Mouse (Mus musculus): ENCODE data around the gene Gm13693.
A peak's percentile ranks its signal among the peaks of the same experiment; 100 is the strongest.
"Not testable (repeated sequence)": the region's sequence is repeated elsewhere in the genome, so short reads cannot be mapped to it uniquely, and the experiment has no call there.

Gm13693 gene

GRCm38 (mm10) chr2:83961203-83961602 is at the start of gene Gm13693:
Gene Gm13693 (plus strand): TSS chr2:83961503.
- not testable (repeated sequence) for DNase-seq

GRCm38 (mm10) chr2:83929478-83930088 is 31.7 kb upstream of the Gm13693 start:
- no peak for DNase-seq

GRCm38 (mm10) chr2:83940931-83941361 is 20.4 kb upstream of the Gm13693 start, which contains the start of gene Zswim2:
Gene Zswim2 (minus strand): TSS chr2:83941228.
- DNase-seq = peak; percentile 52 to 69

- DNase-seq = no peak
Measured at GRCm38 (mm10) chr2:83941378-83941777, 19.9 kb upstream of the Gm13693 start.

GRCm38 (mm10) chr2:83941792-83942191 is 19.5 kb upstream of the Gm13693 start:
- no peak for DNase-seq

GRCm38 (mm10) chr2:83955393-83955792 is 5.9 kb upstream of the Gm13693 start, which contains the start of gene Gm13698:
Gene Gm13698 (plus strand): TSS chr2:83955693.
- not testable (repeated sequence) for DNase-seq

- not testable (repeated sequence) for DNase-seq
Measured at GRCm38 (mm10) chr2:83967013-83967412, 5.7 kb downstream of the Gm13693 start, which contains the start of gene Gm13695. Gene Gm13695 (plus strand): TSS chr2:83967313.

- not testable (repeated sequence) for DNase-seq
Measured at GRCm38 (mm10) chr2:83972823-83973222, 11.5 kb downstream of the Gm13693 start, which contains the start of gene Gm13696. Gene Gm13696 (plus strand): TSS chr2:83973123.

- not testable (repeated sequence) for DNase-seq
Measured at GRCm38 (mm10) chr2:83978633-83979032, 17.3 kb downstream of the Gm13693 start, which contains the start of gene Gm13694. Gene Gm13694 (plus strand): TSS chr2:83978933.

GRCm38 (mm10) chr2:83984443-83984842 is 23.1 kb downstream of the Gm13693 start, which contains the start of gene Gm13697:
Gene Gm13697 (plus strand): TSS chr2:83984743.
- DNase-seq = not testable (repeated sequence)

- DNase-seq = not testable (repeated sequence)
Measured at GRCm38 (mm10) chr2:83990253-83990652, 28.9 kb downstream of the Gm13693 start, which contains the start of gene Gm13691. Gene Gm13691 (plus strand): TSS chr2:83990553.

GRCm38 (mm10) chr2:83993639-83994255 is 32.4 kb downstream of the Gm13693 start:
- DNase-seq = peak in 1 of 2 experiments; percentile 38

GRCm38 (mm10) chr2:83994526-83994925 is 33.2 kb downstream of the Gm13693 start:
- not testable (repeated sequence) for DNase-seq

GRCm38 (mm10) chr2:84008913-84009312 is 47.6 kb downstream of the Gm13693 start:
- DNase-seq = no peak

- DNase-seq = no peak
Measured at GRCm38 (mm10) chr2:84009818-84010217, 48.5 kb downstream of the Gm13693 start.

Data from kidney, postnatal 4 days (tissue).